Mouse (Mus musculus) kidney, adult 2 months (tissue): ENCODE results near the gene Kcnj6. TPM values are rescaled to one million over a fixed set of nuclear protein-coding genes. Genes with fewer than 3 reads are reported as not detected.

Experiments
- DNase-seq: peaks from one replicate; pipeline ENCODE4 v3.0.0; 2021
- H3K27ac ChIP-seq: fragments of 200-500 bp; 2 replicates; pipeline ENCODE4 v1.5.1; 2012; ENCODE audit warnings: low read depth, low read length, control low read depth, inconsistent platforms; ENCODE audit not compliant: insufficient read depth
- H3K27me3 ChIP-seq: fragments of 200-500 bp; replicated peaks from 2 replicates; pipeline ENCODE4 v1.6.1; 2012; ENCODE audit warnings: mild to moderate bottlenecking, moderate library complexity, low read length, inconsistent platforms; ENCODE audit not compliant: control insufficient read depth, insufficient read depth
- H3K36me3 ChIP-seq: fragments of 200-500 bp; 2 replicates; pipeline ENCODE4 v1.6.1; 2012; ENCODE audit warnings: mild to moderate bottlenecking, moderate library complexity, low read length, inconsistent platforms; ENCODE audit not compliant: control insufficient read depth, insufficient read depth
- H3K4me1 ChIP-seq: fragments of 200-500 bp; 2 replicates; pipeline ENCODE4 v1.6.1; 2011; ENCODE audit warnings: low read length; ENCODE audit not compliant: control insufficient read depth, insufficient read depth
- H3K4me3 ChIP-seq: fragments of 200-500 bp; 2 replicates; pipeline ENCODE4 v1.5.1; 2011; ENCODE audit warnings: mild to moderate bottlenecking, low read depth, low read length, control low read depth; ENCODE audit not compliant: insufficient read depth
- CTCF ChIP-seq: fragments of 200-500 bp; conservative IDR thresholded peaks from 2 replicates; pipeline ENCODE4 v1.5.1; 2011; ENCODE audit warnings: low read depth, mild to moderate bottlenecking, control low read depth, low read length, moderate library complexity, mixed read lengths; ENCODE audit not compliant: insufficient read depth, insufficient read length
- POLR2A ChIP-seq: fragments of 200-500 bp; IDR thresholded peaks from one replicate; pipeline ENCODE4 v1.6.1; 2011; ENCODE audit warnings: low read depth, low read length, control low read depth
- WGBS: fragments of 180-500 bp; shearing (Covaris S2); methylation state at CpG from one replicate; pipeline ENCODE4 v1.1.7; 2018; 5-methylcytosine and 5-hydroxymethylcytosine counted together
- polyA plus RNA-seq: library from polyadenylated mRNA; depleted of rRNA; stranded (reverse); fragments of >200 nt; gene quantifications from 2 replicates; pipeline ENCODE4 v1.2.3, GENCODE M21; 2012

The Kcnj6 gene
- polyA plus RNA-seq, 1 experiment = not detected

- no peak for TF ChIP-seq POLR2A
- no peak for TF ChIP-seq CTCF
- no peak for DNase-seq
- WGBS = 71% methylated on average over 24 of the region's 24 CpGs
- Histone ChIP-seq H3K4me1 (no peaks in the 10 kb centered on the region), H3K4me3 (no peak overlapping the region), H3K36me3 (no peaks in the 10 kb centered on the region), H3K27ac (no peak overlapping the region), H3K27me3 (no peaks in the 10 kb centered on the region)
Observed at GRCm38 (mm10) chr16:94782110-94782946, 215.2 kb downstream of the Kcnj6 start.

GRCm38 (mm10) chr16:94773928-94774327 is 223.6 kb downstream of the Kcnj6 start:
- 71% methylated on average over 5 of the region's 5 CpGs for WGBS
- TF ChIP-seq CTCF = no peak
- TF ChIP-seq POLR2A = no peak
- Histone ChIP-seq H3K36me3 (no peaks in the 10 kb centered on the region), H3K4me3 (no peak overlapping the region), H3K4me1 (no peaks in the 10 kb centered on the region), H3K27me3 (no peaks in the 10 kb centered on the region), H3K27ac (no peak overlapping the region)
- DNase-seq = no peak

GRCm38 (mm10) chr16:94767606-94768005 is 229.9 kb downstream of the Kcnj6 start:
- no peak for DNase-seq
- no peaks in the 10 kb centered on the region for H3K36me3 ChIP-seq
- no peak overlapping the region for H3K4me3 ChIP-seq
- no peak for TF ChIP-seq POLR2A
- no peak for TF ChIP-seq CTCF
- H3K27me3 ChIP-seq = no peaks in the 10 kb centered on the region
- no peaks in the 10 kb centered on the region for H3K4me1 ChIP-seq
- WGBS = 76% methylated on average over 6 of the region's 6 CpGs
- H3K27ac ChIP-seq = no peak overlapping the region

- Histone ChIP-seq H3K36me3 (no peaks in the 10 kb centered on the region), H3K27ac (no peak overlapping the region), H3K27me3 (no peaks in the 10 kb centered on the region), H3K4me3 (no peak overlapping the region), H3K4me1 (no peaks in the 10 kb centered on the region)
- 29% methylated on average over 8 of the region's 8 CpGs for WGBS
- DNase-seq = no peak
- TF ChIP-seq POLR2A = no peak
- TF ChIP-seq CTCF = no peak
Observed at GRCm38 (mm10) chr16:94765129-94765528, 232.4 kb downstream of the Kcnj6 start.

GRCm38 (mm10) chr16:94760732-94761131 is 236.8 kb downstream of the Kcnj6 start:
- Histone ChIP-seq H3K27me3 (no peaks in the 10 kb centered on the region), H3K36me3 (no peaks in the 10 kb centered on the region), H3K4me1 (no peaks in the 10 kb centered on the region), H3K4me3 (no peak overlapping the region), H3K27ac (no peak overlapping the region)
- DNase-seq = no peak
- TF ChIP-seq POLR2A = no peak
- no peak for TF ChIP-seq CTCF
- WGBS = 69% methylated on average over 8 of the region's 11 CpGs

- Histone ChIP-seq H3K27me3 (no peaks in the 10 kb centered on the region), H3K4me1 (no peaks in the 10 kb centered on the region), H3K36me3 (no peaks in the 10 kb centered on the region), H3K27ac (no peak overlapping the region), H3K4me3 (no peak overlapping the region)
- TF ChIP-seq CTCF (no peak), POLR2A (no peak)
- no peak for DNase-seq
- 89% methylated on average over 5 of the region's 5 CpGs for WGBS
Observed at GRCm38 (mm10) chr16:94759761-94760160, 237.7 kb downstream of the Kcnj6 start.

- WGBS = 54% methylated on average over 3 of the region's 3 CpGs
Observed at GRCm38 (mm10) chr16:94758606-94759005, 238.9 kb downstream of the Kcnj6 start.

More at GRCm38 (mm10) chr16:94758606-94759005, 238.9 kb downstream of the Kcnj6 start:
- no peak for TF ChIP-seq POLR2A
- TF ChIP-seq CTCF = no peak
- H3K36me3 ChIP-seq = no peaks in the 10 kb centered on the region
- DNase-seq = no peak
- no peaks in the 10 kb centered on the region for H3K4me1 ChIP-seq
- no peaks in the 10 kb centered on the region for H3K27me3 ChIP-seq
- H3K4me3 ChIP-seq = no peak overlapping the region
- H3K27ac ChIP-seq = no peak overlapping the region
